Mouse (Mus musculus): ENCODE data around the gene Lhfpl2. TPM values are rescaled to one million over a fixed set of nuclear protein-coding genes. Genes with fewer than 3 reads are reported as not detected.

Lhfpl2 gene
- polyA plus RNA-seq, 1 experiment from 2014 or later: 21.7 TPM

DNA sequence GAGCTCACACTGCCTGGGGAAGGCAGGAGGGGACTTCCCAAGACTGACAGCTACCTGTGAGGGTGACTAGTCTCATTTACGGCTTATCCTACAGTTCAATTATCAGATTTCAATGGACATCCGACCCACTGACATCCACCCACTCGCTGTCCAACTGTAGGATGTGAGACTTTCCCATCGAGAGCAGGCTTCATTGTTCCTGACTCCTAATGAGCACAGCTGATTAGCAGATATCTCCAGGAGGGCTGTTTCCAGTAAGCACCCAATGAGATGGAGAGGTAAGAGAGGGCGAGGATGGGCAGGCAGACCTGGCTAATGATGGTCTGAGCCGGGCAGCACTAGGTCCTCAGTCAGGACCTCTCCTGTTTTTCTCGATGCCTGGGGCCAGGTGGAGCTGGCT, 77.0 kb downstream of the Lhfpl2 start:
- H3K4me2 ChIP-seq: no peak overlapping the region
- 72% methylated on average over 7 of the region's 7 CpGs for WGBS
- no peaks in the 10 kb centered on the region for H3K36me3 ChIP-seq
- no peaks in the 10 kb centered on the region for H3K9me3 ChIP-seq
- no peak overlapping the region for H3K9ac ChIP-seq
- ATAC-seq (ENCODE audit: low read depth): no peak
- H3K27me3 ChIP-seq: peaks cover 12% of the 10 kb centered on the region
- peaks cover 26% of the 10 kb centered on the region for H3K4me1 ChIP-seq (replicated peaks)
- H3K27ac ChIP-seq (replicated peaks): no peak overlapping the region
- H3K4me3 ChIP-seq: no peak overlapping the region

DNA sequence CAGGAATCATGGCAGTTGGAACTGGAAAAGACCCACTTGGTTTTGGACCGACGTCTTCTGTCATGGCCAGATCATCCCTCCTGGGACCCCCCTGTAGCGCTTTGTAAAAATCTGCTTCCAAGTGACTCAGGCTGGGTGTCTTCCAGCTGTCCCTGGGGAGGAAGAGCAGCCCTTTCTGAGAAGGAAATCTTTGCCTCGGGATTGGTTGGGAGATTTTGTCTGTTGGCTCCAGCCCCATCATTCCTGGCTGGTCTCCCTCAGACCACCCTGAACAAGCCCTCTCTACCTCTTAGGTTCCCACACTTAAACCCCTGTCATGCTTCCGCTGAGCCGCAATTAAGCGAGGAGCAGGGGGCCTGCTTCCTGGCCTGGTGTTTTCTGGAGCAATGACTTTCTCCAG, 77.6 kb downstream of the Lhfpl2 start:
- H3K9ac ChIP-seq: no peak overlapping the region
- ATAC-seq (ENCODE audit: low read depth): no peak
- H3K4me3 ChIP-seq: no peak overlapping the region
- H3K36me3 ChIP-seq: no peaks in the 10 kb centered on the region
- WGBS: 70% methylated on average over 7 of the region's 7 CpGs
- no peak overlapping the region for H3K4me2 ChIP-seq
- H3K27me3 ChIP-seq: peaks cover 12% of the 10 kb centered on the region
- 0 out of 2 replicates have a peak overlapping the region, but pooled peaks have one; percentile 5 for H3K27ac ChIP-seq (replicated peaks)
- peaks cover 32% of the 10 kb centered on the region for H3K4me1 ChIP-seq (replicated peaks)
- H3K9me3 ChIP-seq: no peaks in the 10 kb centered on the region

DNA sequence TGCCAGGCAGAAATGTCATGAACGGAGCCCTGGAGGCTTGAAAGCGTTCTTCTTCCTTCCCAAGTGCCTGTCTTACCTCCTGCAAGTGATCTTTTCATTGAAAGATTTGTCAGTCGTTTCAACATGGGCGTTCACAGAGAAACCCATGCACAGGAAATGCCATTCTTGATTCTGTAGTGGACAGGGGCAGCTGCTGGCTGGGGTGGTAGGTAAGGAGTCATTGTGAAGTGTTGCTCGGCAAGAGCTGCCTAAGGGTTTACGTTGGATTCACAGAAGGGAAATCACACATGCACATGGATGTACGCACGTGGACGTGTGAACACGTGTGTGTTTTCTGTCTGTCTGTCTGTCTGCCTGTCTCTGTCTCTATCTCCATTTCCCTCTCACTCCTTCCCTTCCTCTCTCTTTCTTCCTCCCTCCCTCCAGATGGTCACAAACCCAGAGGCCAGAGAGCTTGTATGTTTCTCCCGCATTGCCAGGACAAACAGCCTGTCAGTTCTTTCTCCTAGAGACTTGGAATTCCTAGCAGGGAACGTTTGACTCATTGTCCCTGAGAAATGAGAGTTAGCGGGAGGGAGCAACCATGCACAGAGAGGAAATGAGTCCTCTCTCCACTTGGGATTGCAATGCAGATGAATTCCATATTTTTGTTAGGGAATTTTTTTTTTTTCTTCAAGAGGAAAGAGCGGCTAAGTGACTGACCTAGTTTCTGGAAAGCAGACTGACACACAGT, 82.3 kb downstream of the Lhfpl2 start:
- no peak overlapping the region for H3K9ac ChIP-seq
- peak overlapping the region; percentile 23; the same call in 1 of the 2 replicates for H3K27ac ChIP-seq (replicated peaks)
- H3K4me3 ChIP-seq: no peak overlapping the region
- H3K4me2 ChIP-seq: no peak overlapping the region
- peaks cover 50% of the 10 kb centered on the region for H3K4me1 ChIP-seq (replicated peaks)
- H3K27me3 ChIP-seq: peaks cover 34% of the 10 kb centered on the region
- WGBS: 61% methylated on average over 14 of the region's 14 CpGs
- no peaks in the 10 kb centered on the region for H3K9me3 ChIP-seq
- no peak for ATAC-seq (ENCODE audit: low read depth)
- no peaks in the 10 kb centered on the region for H3K36me3 ChIP-seq

DNA sequence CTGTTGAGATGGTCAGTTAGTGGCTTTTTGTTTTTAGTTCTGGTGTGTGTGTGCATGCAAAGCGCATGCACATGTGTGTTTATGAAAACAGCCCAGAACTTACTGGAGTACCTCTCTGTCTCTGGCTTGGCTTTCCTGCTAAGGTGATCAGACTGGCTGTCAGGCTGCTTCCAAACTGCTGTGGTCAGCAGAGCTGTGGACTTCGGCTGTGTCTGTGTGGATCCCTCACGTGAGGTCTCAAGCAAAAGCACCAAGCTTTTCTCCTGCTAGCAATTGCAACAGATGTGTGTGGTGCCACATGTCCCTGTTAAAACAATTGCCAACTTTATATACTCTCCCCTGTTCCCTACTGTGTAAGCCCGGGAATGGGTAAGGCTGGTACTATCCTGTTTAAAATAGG, 82.8 kb downstream of the Lhfpl2 start:
- 78% methylated on average over 4 of the region's 4 CpGs for WGBS
- ATAC-seq (ENCODE audit: low read depth): no peak
- no peaks in the 10 kb centered on the region for H3K36me3 ChIP-seq
- H3K4me2 ChIP-seq: no peak overlapping the region
- H3K4me3 ChIP-seq: no peak overlapping the region
- H3K9me3 ChIP-seq: no peaks in the 10 kb centered on the region
- H3K9ac ChIP-seq: no peak overlapping the region
- no peak overlapping the region for H3K27ac ChIP-seq (replicated peaks)
- peaks cover 46% of the 10 kb centered on the region for H3K4me1 ChIP-seq (replicated peaks)
- H3K27me3 ChIP-seq: peaks cover 34% of the 10 kb centered on the region

DNA sequence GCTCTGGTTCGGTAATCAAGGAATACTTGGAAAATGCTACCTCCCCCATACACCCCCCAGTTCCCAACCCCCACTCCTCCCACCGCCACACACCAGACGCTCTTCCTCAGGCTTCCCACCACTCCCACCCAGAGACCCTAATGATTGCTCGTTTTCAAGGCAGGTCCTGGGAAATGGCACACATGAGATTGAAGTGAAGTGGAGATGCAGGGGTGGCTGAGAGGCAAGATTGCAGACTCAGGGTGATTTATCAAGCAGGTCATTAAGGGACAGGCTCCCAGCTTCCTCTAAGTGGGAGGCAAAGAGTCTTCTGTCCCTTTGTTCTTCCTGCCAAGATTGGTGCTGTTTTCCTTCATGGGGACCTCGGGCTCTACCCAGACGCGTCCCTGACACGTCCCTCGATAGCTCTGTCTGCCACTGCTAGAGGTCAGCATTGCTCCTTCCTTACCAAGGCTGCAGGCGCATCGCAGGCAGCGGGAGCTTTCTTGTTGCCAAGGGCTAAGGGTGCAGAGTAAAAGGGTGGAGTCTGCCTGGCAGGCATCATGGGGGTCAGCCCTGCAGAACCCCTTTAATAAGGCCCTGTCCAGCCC, 85.6 kb downstream of the Lhfpl2 start:
- no peak overlapping the region for H3K9ac ChIP-seq
- 7% methylated on average over 12 of the region's 12 CpGs for WGBS
- no peaks in the 10 kb centered on the region for H3K9me3 ChIP-seq
- peaks cover 36% of the 10 kb centered on the region for H3K4me1 ChIP-seq (replicated peaks)
- ATAC-seq (ENCODE audit: low read depth): peak; percentile 48
- H3K4me2 ChIP-seq: no peak overlapping the region
- H3K4me3 ChIP-seq: no peak overlapping the region
- H3K36me3 ChIP-seq: no peaks in the 10 kb centered on the region
- peaks cover 31% of the 10 kb centered on the region for H3K27me3 ChIP-seq
- H3K27ac ChIP-seq (replicated peaks): no peak overlapping the region

DNA sequence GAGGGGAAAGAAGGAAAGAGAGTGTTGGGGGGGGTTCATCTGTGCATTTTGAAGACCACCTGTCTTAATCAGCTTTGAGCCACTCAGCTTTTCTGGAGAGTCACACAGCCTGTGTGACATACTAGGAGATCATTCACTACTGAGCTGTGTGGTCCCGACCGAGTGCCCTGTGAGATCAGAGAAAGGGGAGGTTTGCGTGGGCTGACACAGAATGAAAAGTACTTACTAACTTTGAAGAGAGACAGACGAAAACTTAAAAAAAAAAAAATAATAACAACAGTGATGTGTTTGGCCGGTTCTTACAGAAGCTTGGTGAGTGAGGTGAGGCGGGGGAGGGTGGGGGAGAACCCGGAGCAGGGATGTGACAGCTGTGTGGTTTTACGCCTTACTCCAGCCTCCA, 86.9 kb downstream of the Lhfpl2 start:
- no peak overlapping the region for H3K4me2 ChIP-seq
- H3K27me3 ChIP-seq: peaks cover 22% of the 10 kb centered on the region; the same call in 1 of the 2 replicates
- WGBS: 77% methylated on average over 8 of the region's 8 CpGs
- no peaks in the 10 kb centered on the region for H3K36me3 ChIP-seq
- H3K4me1 ChIP-seq (replicated peaks): peaks cover 35% of the 10 kb centered on the region
- H3K27ac ChIP-seq (replicated peaks): no peak overlapping the region
- H3K9me3 ChIP-seq: no peaks in the 10 kb centered on the region
- H3K4me3 ChIP-seq: no peak overlapping the region
- no peak for ATAC-seq (ENCODE audit: low read depth)
- H3K9ac ChIP-seq: no peak overlapping the region

DNA sequence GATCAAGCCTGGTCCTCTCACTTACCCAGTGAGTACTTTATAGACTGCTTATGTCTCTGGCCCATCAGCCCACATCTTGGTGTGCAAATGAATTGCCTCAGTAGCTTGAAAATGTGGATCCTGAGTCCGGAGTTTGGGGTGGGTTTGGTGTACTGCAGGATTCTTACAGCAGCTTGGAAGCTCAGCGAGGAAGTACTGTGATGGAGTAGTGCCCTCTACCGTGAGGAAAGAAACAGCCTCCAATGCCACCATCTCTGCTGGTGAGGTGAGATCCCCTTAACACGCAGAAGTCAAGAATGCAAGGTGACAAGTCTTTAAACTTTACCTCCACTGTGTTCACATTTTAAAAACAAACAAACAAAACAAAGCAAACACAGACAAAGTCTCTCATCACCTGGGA, 89.7 kb downstream of the Lhfpl2 start:
- Histone ChIP-seq H3K27me3 (0 out of 2 replicates have a peak, but pooled peaks cover 6% of the 10 kb centered on the region), H3K4me2 (no peak overlapping the region), H3K9me3 (no peaks in the 10 kb centered on the region), H3K9ac (no peak overlapping the region), H3K36me3 (no peaks in the 10 kb centered on the region), H3K27ac (replicated peaks) (no peak overlapping the region), H3K4me3 (no peak overlapping the region), H3K4me1 (replicated peaks) (peaks cover 16% of the 10 kb centered on the region)
- no peak for ATAC-seq (ENCODE audit: low read depth)
- 72% methylated on average over 4 of the region's 4 CpGs for WGBS

DNA sequence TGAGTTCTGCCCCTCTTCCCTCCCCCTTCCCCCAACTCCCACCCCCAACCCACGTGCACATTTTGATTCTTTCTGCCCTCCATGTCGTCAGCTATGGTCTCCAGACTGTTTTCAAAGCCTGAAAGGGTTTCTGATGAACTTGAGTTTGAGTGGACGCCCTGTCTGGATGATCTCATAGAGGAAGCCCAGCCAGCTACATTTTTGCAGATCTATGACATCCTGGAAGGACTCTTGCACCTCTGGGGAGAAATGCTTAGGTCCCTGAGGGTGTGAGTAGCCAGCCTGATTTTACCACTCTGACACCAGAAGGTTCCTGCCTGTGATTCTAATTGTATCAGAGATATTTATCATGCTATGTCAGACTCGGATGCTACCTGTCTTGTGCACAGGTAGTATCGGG, 91.4 kb downstream of the Lhfpl2 start:
- H3K4me1 ChIP-seq (replicated peaks): peaks cover 2% of the 10 kb centered on the region
- H3K9me3 ChIP-seq: no peaks in the 10 kb centered on the region
- H3K4me3 ChIP-seq: no peak overlapping the region
- no peaks in the 10 kb centered on the region for H3K27me3 ChIP-seq
- no peak overlapping the region for H3K4me2 ChIP-seq
- ATAC-seq (ENCODE audit: low read depth): no peak
- no peaks in the 10 kb centered on the region for H3K36me3 ChIP-seq
- WGBS: 83% methylated on average over 5 of the region's 5 CpGs
- no peak overlapping the region for H3K9ac ChIP-seq
- H3K27ac ChIP-seq (replicated peaks): no peak overlapping the region

DNA sequence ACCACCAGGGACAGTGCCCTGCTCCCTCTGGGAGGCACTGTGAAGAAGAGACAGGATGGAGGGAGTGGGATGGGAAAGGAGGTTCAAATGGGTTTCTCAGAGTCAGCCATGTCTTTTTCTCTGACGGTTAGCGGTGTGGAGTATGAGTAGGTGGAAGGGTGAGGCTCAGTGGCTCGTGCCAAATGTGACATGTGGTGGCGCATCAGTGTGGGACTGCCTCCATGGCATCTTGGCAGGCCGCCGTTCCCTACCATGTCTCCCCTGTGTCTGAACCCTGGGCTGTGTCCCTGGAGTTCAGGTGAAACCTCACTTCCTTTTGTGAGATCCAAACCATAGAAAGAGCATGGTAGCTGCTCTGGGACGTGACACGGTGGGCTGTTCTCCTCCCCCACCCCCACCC, 92.2 kb downstream of the Lhfpl2 start:
- H3K9me3 ChIP-seq: no peaks in the 10 kb centered on the region
- no peaks in the 10 kb centered on the region for H3K4me1 ChIP-seq (replicated peaks)
- H3K9ac ChIP-seq: no peak overlapping the region
- 92% methylated on average over 8 of the region's 8 CpGs for WGBS
- no peak overlapping the region for H3K4me2 ChIP-seq
- H3K36me3 ChIP-seq: no peaks in the 10 kb centered on the region
- no peak for ATAC-seq (ENCODE audit: low read depth)
- no peak overlapping the region for H3K27ac ChIP-seq (replicated peaks)
- no peak overlapping the region for H3K4me3 ChIP-seq
- H3K27me3 ChIP-seq: no peaks in the 10 kb centered on the region

DNA sequence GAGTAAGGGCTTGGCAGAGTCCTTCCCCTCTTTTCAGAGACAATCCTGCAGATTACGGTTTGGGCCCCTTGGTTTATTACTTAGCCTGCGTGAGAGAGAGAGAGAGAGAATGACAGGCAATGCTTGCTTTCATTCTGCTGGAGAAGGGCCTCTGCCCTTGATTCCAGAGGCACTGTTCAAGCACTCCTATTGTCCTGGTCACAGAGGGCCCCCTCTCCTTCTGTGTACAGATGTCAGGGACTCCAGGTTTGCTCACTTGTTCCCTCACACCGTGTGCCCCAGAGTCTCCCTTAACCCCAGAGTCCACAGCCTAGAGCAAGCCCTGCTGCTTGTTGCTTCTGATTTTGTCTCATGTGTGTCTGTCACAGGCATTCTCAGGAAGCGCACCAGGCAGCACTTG, 93.7 kb downstream of the Lhfpl2 start:
- Histone ChIP-seq H3K9ac (no peak overlapping the region), H3K4me1 (replicated peaks) (0 out of 2 replicates have a peak, but pooled peaks cover 4% of the 10 kb centered on the region), H3K4me3 (no peak overlapping the region), H3K27ac (replicated peaks) (no peak overlapping the region), H3K27me3 (no peaks in the 10 kb centered on the region), H3K36me3 (no peaks in the 10 kb centered on the region), H3K9me3 (no peaks in the 10 kb centered on the region), H3K4me2 (no peak overlapping the region)
- WGBS: 27% methylated on average over 4 of the region's 4 CpGs
- ATAC-seq (ENCODE audit: low read depth): no peak

DNA sequence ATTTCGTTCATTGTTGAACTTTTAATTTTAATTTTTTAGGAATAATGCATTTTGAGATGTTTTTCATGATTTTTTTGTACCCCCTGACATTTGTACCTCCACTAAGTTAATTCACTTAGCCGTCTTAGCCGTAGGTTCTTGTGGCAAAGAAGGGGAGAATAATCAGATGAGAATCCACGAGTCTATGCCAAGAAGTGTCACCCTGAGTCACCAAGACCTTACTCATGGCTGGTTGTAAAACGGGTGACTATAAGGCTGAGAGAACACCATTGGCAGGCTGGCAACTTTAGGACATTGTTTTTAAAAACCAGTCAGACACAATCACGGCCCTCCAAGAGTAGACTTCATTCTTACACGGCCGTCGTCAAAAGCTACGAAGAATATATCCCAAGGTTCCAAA, 95.2 kb downstream of the Lhfpl2 start:
- Histone ChIP-seq H3K27ac (replicated peaks) (no peak overlapping the region), H3K9ac (no peak overlapping the region), H3K4me1 (replicated peaks) (0 out of 2 replicates have a peak, but pooled peaks cover 4% of the 10 kb centered on the region), H3K9me3 (no peaks in the 10 kb centered on the region), H3K27me3 (no peaks in the 10 kb centered on the region), H3K4me2 (no peak overlapping the region), H3K4me3 (no peak overlapping the region), H3K36me3 (no peaks in the 10 kb centered on the region)
- 96% methylated on average over 10 of the region's 10 CpGs for WGBS
- no peak for ATAC-seq (ENCODE audit: low read depth)

DNA sequence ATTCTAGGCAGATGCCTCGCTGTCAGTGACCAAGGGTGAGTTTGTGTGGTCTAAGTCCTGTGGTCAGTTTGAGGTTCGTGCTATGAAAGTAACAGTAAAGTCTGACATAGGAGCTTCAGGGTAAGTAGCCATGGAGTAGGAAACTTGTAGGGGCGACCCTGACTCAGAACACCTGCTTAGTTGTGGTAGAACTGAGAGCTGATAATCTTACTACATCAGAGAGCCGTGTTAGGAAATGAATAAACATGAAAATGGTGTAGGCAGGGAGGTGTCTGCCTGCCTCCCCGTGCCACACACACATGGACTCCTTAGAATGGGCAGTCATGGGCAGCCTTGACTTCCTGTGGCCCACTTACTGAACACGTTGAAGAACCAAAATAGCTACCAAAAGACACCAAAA, 96.1 kb downstream of the Lhfpl2 start:
- Histone ChIP-seq H3K36me3 (no peaks in the 10 kb centered on the region), H3K9me3 (no peaks in the 10 kb centered on the region), H3K27ac (replicated peaks) (no peak overlapping the region), H3K4me1 (replicated peaks) (peaks cover 4% of the 10 kb centered on the region; the same call in 1 of the 2 replicates), H3K9ac (no peak overlapping the region), H3K4me3 (no peak overlapping the region), H3K4me2 (no peak overlapping the region), H3K27me3 (no peaks in the 10 kb centered on the region)
- WGBS: 86% methylated on average over 6 of the region's 6 CpGs
- no peak for ATAC-seq (ENCODE audit: low read depth)

Data from neural tube, embryonic 13.5 days (tissue).